ENCODE assay signal across 8 mouse cellular contexts in the genomic region with DNA sequence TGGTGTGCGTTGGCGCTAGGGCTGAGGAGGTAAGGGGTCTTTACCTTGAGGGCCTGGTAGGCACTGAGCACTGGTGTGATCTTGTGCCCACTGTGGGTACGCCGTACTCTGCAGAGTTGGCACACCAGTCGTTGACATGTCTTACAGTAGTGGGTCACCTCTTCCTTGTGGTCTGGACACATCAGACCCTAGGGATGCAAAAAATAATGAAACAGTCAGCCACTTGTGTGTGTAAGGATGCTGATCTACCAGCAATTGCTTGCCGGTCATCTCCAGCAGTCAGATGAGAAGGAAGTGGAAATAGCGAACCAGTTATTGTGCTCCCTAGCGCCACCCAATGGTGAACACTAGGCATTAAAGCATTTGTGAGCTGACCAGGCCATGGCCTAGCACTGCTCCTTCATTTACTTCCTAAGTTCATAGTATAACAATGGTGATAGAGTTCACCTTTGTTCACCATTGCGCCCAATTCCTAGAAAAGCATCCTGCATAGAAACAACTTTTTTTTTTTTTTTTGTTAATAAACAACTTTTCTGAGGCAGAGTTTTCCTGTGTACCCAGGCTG. TPM values are rescaled to one million over a fixed set of nuclear protein-coding genes. Genes with fewer than 3 reads are reported as not detected.
DNase-seq lines count a peak whose midpoint lies in the region; ATAC-seq and TF ChIP-seq lines count a peak whose summit lies in the region.

No protein-coding gene starts in this region.

- H3K9ac ChIP-seq in forebrain, embryonic 16.5 days (replicated peaks; ENCODE audit: low read depth, low read length), result no peak overlapping the region
- H3K9ac ChIP-seq in neural tube, embryonic 13.5 days, result no peak overlapping the region

- peaks cover 30% of the 10 kb centered on the region for H3K36me3 ChIP-seq in forebrain, embryonic 10.5 days (replicated peaks)
- H3K36me3 ChIP-seq in forebrain, embryonic 16.5 days (ENCODE audit: control insufficient read depth, insufficient read depth), result peaks cover 20% of the 10 kb centered on the region
- H3K36me3 ChIP-seq in neural tube, embryonic 13.5 days, result peaks cover 55% of the 10 kb centered on the region

- no peak overlapping the region for H3K27ac ChIP-seq in forebrain, embryonic 10.5 days
- H3K27ac ChIP-seq in forebrain, embryonic 16.5 days (ENCODE audit: low read length), result no peak overlapping the region
- no peak overlapping the region for H3K27ac ChIP-seq in neural tube, embryonic 13.5 days (replicated peaks)
- no peak overlapping the region for H3K27ac ChIP-seq in cerebellum, adult 2 months (ENCODE audit: insufficient read depth, low read length)

- no peak for TF ChIP-seq POLR2A in cerebellum, adult 2 months (IDR thresholded peaks at IDR 0.05; ENCODE audit: borderline replicate concordance, insufficient read depth, low read length)

- DNase-seq in forebrain, embryonic 10.5 days (ENCODE audit: extremely low spot score, low spot score), result peak; percentile 43
- no peak for DNase-seq in neural tube, embryonic 10.5 days (ENCODE audit: extremely low spot score, low spot score)
- DNase-seq in cerebellum, adult 2 months, result peak; percentile 70
- DNase-seq in kidney, adult 9 months, result peak; percentile 79

- peak; percentile 81 for TF ChIP-seq CTCF in cerebellum, adult 2 months (IDR thresholded peaks at IDR 0.05; ENCODE audit: borderline replicate concordance, insufficient read depth, low read depth, low read length)

- 76% methylated on average over 9 of the region's 9 CpGs for WGBS in forebrain, embryonic 10.5 days
- WGBS in forebrain, embryonic 16.5 days, result 72% methylated on average over 9 of the region's 9 CpGs
- 74% methylated on average over 9 of the region's 9 CpGs for WGBS in neural tube, embryonic 13.5 days
- 59% methylated on average over 9 of the region's 9 CpGs for WGBS in cerebellum, adult 2 months

- no peak overlapping the region for H3K4me3 ChIP-seq in forebrain, embryonic 10.5 days
- H3K4me3 ChIP-seq in forebrain, embryonic 16.5 days (replicated peaks; ENCODE audit: low read length), result no peak overlapping the region
- H3K4me3 ChIP-seq in neural tube, embryonic 13.5 days, result no peak overlapping the region
- H3K4me3 ChIP-seq in cerebellum, adult 2 months (replicated peaks; ENCODE audit: insufficient read depth, low read depth, low read length), result no peak overlapping the region

- no peak overlapping the region for H3K4me2 ChIP-seq in forebrain, embryonic 16.5 days (ENCODE audit: low read length)
- peak overlapping the region; percentile 90 for H3K4me2 ChIP-seq in neural tube, embryonic 13.5 days

- ATAC-seq in forebrain, embryonic 16.5 days, result no peak
- no peak for ATAC-seq in neural tube, embryonic 13.5 days (ENCODE audit: low read depth)
- peak; percentile 58 for ATAC-seq in monocyte, adult 5-6 weeks (replicated peaks; ENCODE audit: insufficient number of reproducible peaks, low FRiP score, low TSS enrichment, poor library complexity, severe bottlenecking)
- no peak for ATAC-seq in erythroblast, adult 5-6 weeks (replicated peaks; ENCODE audit: low FRiP score, poor library complexity, severe bottlenecking)

- no peaks in the 10 kb centered on the region for H3K9me3 ChIP-seq in forebrain, embryonic 10.5 days
- H3K9me3 ChIP-seq in forebrain, embryonic 16.5 days (ENCODE audit: control insufficient read depth, low read length), result no peaks in the 10 kb centered on the region
- H3K9me3 ChIP-seq in neural tube, embryonic 13.5 days, result no peaks in the 10 kb centered on the region

- peaks cover 51% of the 10 kb centered on the region for H3K4me1 ChIP-seq in forebrain, embryonic 10.5 days
- H3K4me1 ChIP-seq in forebrain, embryonic 16.5 days (replicated peaks; ENCODE audit: control insufficient read depth, insufficient read depth, low read length), result peaks cover 39% of the 10 kb centered on the region
- H3K4me1 ChIP-seq in neural tube, embryonic 13.5 days (replicated peaks), result peaks cover 44% of the 10 kb centered on the region
- H3K4me1 ChIP-seq in cerebellum, adult 2 months (ENCODE audit: control insufficient read depth, insufficient read depth, low read length), result peaks cover 14% of the 10 kb centered on the region

- H3K27me3 ChIP-seq in forebrain, embryonic 10.5 days (ENCODE audit: poor library complexity, severe bottlenecking), result peaks cover 30% of the 10 kb centered on the region
- no peaks in the 10 kb centered on the region for H3K27me3 ChIP-seq in forebrain, embryonic 16.5 days (replicated peaks; ENCODE audit: control insufficient read depth, insufficient read depth, low read length)
- H3K27me3 ChIP-seq in neural tube, embryonic 13.5 days, result no peaks in the 10 kb centered on the region
- H3K27me3 ChIP-seq in cerebellum, adult 2 months (ENCODE audit: control insufficient read depth, insufficient read depth, low read length), result no peaks in the 10 kb centered on the region

RNA-seq across cellular contexts. Expression of a gene that starts 3.4 kb away (rescaled TPM):
- 260 and 275 TPM in 2 replicates for polyA plus RNA-seq in forebrain, embryonic 10.5 days (2016; fragmentation: Nextera tagmentation; extraction: Ambion mirVana)
- polyA plus RNA-seq in forebrain, embryonic 16.5 days (2015; fragmentation: Nextera tagmentation; extraction: Ambion mirVana), result 187 and 195 TPM in 2 replicates
- 248 and 258 TPM in 2 replicates for polyA plus RNA-seq in neural tube, embryonic 13.5 days (2015; fragmentation: Nextera tagmentation; extraction: Ambion mirVana)
- polyA plus RNA-seq in cerebellum, adult 2 months (2012; rRNA removed), result 80.4 and 82.9 TPM in 2 replicates
- 53.3 to 77.9 TPM (median 61.9 TPM) in 3 replicates for total RNA-seq in monocyte, adult 5-6 weeks (2017)
- total RNA-seq in erythroblast, adult 5-6 weeks (2015; ENCODE audit: low replicate concordance), result 47.0 and 49.8 TPM in 2 replicates
- total RNA-seq in erythroblast, adult 5-6 weeks (2017; ENCODE audit: low replicate concordance), result 17.8 and 31.8 TPM in 2 replicates

RNA-seq across cellular contexts. Expression of a gene that starts 3.7 kb away (rescaled TPM):
- polyA plus RNA-seq in forebrain, embryonic 10.5 days (2016; fragmentation: Nextera tagmentation; extraction: Ambion mirVana), result 4.4 and 5.4 TPM in 2 replicates
- 62.5 and 76.1 TPM in 2 replicates for polyA plus RNA-seq in forebrain, embryonic 16.5 days (2015; fragmentation: Nextera tagmentation; extraction: Ambion mirVana)
- polyA plus RNA-seq in neural tube, embryonic 13.5 days (2015; fragmentation: Nextera tagmentation; extraction: Ambion mirVana), result 55.8 and 55.9 TPM in 2 replicates
- 49.8 and 58.5 TPM in 2 replicates for polyA plus RNA-seq in cerebellum, adult 2 months (2012; rRNA removed)
- total RNA-seq in monocyte, adult 5-6 weeks (2017), result 0.53 to 2.3 TPM in 2 of 3 replicates, not detected in the other
- total RNA-seq in erythroblast, adult 5-6 weeks (2015; ENCODE audit: low replicate concordance), result not detected in 2 replicates
- total RNA-seq in erythroblast, adult 5-6 weeks (2017; ENCODE audit: low replicate concordance), result not detected in 2 replicates

RNA-seq across cellular contexts. Expression of a gene that starts 13.6 kb away (rescaled TPM):
- polyA plus RNA-seq in forebrain, embryonic 10.5 days (2016; fragmentation: Nextera tagmentation; extraction: Ambion mirVana), result 1.7 and 1.8 TPM in 2 replicates
- 1.6 and 1.7 TPM in 2 replicates for polyA plus RNA-seq in forebrain, embryonic 16.5 days (2015; fragmentation: Nextera tagmentation; extraction: Ambion mirVana)
- 1.0 and 1.1 TPM in 2 replicates for polyA plus RNA-seq in neural tube, embryonic 13.5 days (2015; fragmentation: Nextera tagmentation; extraction: Ambion mirVana)
- 0.55 and 0.69 TPM in 2 replicates for polyA plus RNA-seq in cerebellum, adult 2 months (2012; rRNA removed)
- 0.85 to 2.2 TPM (median 0.86 TPM) in 3 replicates for total RNA-seq in monocyte, adult 5-6 weeks (2017)
- not detected in 2 replicates for total RNA-seq in erythroblast, adult 5-6 weeks (2015; ENCODE audit: low replicate concordance)
- not detected in 2 replicates for total RNA-seq in erythroblast, adult 5-6 weeks (2017; ENCODE audit: low replicate concordance)

RNA-seq across cellular contexts. Expression of a gene that starts 15.5 kb away (rescaled TPM):
- polyA plus RNA-seq in forebrain, embryonic 10.5 days (2016; fragmentation: Nextera tagmentation; extraction: Ambion mirVana), result 227 and 242 TPM in 2 replicates
- 180 and 183 TPM in 2 replicates for polyA plus RNA-seq in forebrain, embryonic 16.5 days (2015; fragmentation: Nextera tagmentation; extraction: Ambion mirVana)
- 157 and 170 TPM in 2 replicates for polyA plus RNA-seq in neural tube, embryonic 13.5 days (2015; fragmentation: Nextera tagmentation; extraction: Ambion mirVana)
- 153 and 167 TPM in 2 replicates for polyA plus RNA-seq in cerebellum, adult 2 months (2012; rRNA removed)
- total RNA-seq in monocyte, adult 5-6 weeks (2017), result 42.5 to 61.0 TPM (median 58.7 TPM) in 3 replicates
- 4.0 and 13.4 TPM in 2 replicates for total RNA-seq in erythroblast, adult 5-6 weeks (2015; ENCODE audit: low replicate concordance)
- total RNA-seq in erythroblast, adult 5-6 weeks (2017; ENCODE audit: low replicate concordance), result 8.6 and 13.4 TPM in 2 replicates

RNA-seq across cellular contexts. Expression of a gene that starts 16.7 kb away (rescaled TPM):
- polyA plus RNA-seq in forebrain, embryonic 10.5 days (2016; fragmentation: Nextera tagmentation; extraction: Ambion mirVana), result 76.7 and 78.6 TPM in 2 replicates
- 67.0 and 73.5 TPM in 2 replicates for polyA plus RNA-seq in forebrain, embryonic 16.5 days (2015; fragmentation: Nextera tagmentation; extraction: Ambion mirVana)
- 76.9 and 81.4 TPM in 2 replicates for polyA plus RNA-seq in neural tube, embryonic 13.5 days (2015; fragmentation: Nextera tagmentation; extraction: Ambion mirVana)
- 212 and 218 TPM in 2 replicates for polyA plus RNA-seq in cerebellum, adult 2 months (2012; rRNA removed)
- 67.3 to 102 TPM (median 83.1 TPM) in 3 replicates for total RNA-seq in monocyte, adult 5-6 weeks (2017)
- 16.1 and 42.3 TPM in 2 replicates for total RNA-seq in erythroblast, adult 5-6 weeks (2015; ENCODE audit: low replicate concordance)
- total RNA-seq in erythroblast, adult 5-6 weeks (2017; ENCODE audit: low replicate concordance), result 4.3 TPM in 1 of 2 replicates, not detected in the other
